Mouse (Mus musculus): ENCODE measurements around the gene Pecam1.
"Not testable (repeated sequence)": the region's sequence is repeated elsewhere in the genome, so short reads cannot be mapped to it uniquely, and the experiment has no call there.

Gene Pecam1

GRCm38 (mm10) chr11:106664691-106665090, 85.7 kb downstream of the Pecam1 start:
- DNase-seq: no peak

DNA sequence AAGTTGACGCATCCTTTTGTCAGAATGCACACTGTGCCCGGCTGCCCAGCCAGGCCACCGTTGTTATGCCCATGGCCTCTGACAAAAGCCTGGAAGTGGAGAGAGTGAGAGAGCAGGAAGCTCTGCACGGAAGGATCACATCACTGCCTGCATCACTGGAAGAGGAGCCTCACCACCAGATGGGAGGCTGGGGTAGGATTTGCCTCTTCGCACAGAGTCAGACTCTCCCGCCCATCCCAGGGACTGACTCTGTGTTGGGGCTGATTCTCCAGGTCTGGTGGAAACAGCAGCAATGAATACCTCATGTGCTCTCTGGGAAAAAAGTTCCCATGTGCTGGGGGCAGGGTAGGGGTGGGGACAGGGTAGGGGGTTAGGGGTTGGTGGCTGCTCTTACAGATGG, 86.6 kb downstream of the Pecam1 start:
- DNase-seq: no peak

- no peak for DNase-seq
Measured at GRCm38 (mm10) chr11:106662634-106663407, 87.6 kb downstream of the Pecam1 start.

DNA sequence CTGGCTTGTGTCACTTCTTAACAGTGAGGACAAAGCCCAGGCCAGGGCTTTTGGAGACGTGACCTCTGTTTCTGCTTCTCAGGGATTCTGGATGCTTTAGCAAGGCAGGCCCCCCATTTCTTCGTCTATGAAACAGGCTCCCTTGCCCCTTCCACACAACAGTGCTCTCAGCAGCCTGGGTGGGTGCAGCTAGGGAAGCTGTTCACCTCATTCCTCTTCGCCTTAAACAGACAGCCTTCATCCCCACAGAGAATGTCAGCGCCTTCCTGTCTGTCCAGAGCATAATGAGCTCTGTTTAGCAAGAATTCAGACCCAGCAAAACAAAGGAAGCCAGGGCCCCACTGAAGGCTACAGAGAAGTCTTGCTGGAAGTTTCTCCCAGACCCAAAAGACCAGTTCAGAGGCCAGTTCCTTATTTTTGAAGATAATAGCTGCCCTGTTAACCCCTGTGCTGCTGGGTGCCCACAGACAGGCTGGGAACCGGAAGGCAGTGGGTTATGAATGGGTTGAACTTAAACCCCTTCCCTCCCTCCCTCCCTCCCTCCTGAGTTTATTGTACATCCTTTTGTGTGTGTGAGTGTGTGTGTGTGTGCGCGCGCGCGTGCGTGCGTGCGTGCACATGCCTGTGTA, 89.9 kb downstream of the Pecam1 start:
- peak; percentile 46 for DNase-seq

- DNase-seq: no peak
Measured at GRCm38 (mm10) chr11:106659598-106660295, 90.7 kb downstream of the Pecam1 start.

DNA sequence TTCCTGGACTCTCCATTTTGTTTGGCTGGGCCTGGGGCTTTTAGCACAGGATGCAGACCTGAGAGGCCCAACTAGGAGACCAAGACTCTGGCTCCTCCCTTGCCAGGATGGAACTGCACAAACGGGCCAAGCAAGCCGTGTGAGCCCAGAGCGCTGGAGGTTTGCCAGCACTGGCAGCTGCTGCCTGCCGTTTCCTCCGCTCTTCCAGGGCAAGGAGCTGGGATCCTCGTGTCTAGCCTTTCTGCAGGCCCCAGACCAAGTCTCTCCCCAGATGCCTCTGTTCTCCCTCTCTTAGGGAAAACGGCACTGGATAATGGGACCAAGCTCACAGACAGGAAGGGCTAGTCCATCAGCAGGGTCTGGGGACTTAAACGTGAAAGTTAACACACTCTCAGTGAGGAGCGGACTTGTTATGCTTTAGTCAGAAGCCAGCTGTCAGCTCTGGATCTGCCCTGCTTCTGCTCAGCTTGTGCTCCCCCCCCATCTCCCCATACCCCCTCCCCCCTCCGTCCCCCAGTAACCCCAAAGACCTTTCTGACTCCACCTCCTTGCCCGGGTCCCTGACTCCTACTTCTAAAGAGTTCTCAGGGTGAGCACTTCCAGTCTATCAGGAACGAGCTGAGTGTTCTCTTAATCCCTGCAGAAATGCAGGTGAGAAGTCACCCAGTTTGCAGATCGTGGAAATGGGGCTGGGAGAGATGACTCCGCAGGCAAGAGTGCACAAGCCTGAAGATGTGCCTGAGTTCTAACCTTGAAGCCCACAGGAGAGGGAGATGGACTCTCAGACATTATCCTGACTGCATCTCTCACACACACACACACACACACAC, 92.2 kb downstream of the Pecam1 start:
- peak; percentile 58 for DNase-seq

GRCm38 (mm10) chr11:106656896-106657498, 93.4 kb downstream of the Pecam1 start:
- not testable (repeated sequence) for DNase-seq

- peak; percentile 89 for DNase-seq
Measured at GRCm38 (mm10) chr11:106648347-106648746, 102.1 kb downstream of the Pecam1 start.

DNA sequence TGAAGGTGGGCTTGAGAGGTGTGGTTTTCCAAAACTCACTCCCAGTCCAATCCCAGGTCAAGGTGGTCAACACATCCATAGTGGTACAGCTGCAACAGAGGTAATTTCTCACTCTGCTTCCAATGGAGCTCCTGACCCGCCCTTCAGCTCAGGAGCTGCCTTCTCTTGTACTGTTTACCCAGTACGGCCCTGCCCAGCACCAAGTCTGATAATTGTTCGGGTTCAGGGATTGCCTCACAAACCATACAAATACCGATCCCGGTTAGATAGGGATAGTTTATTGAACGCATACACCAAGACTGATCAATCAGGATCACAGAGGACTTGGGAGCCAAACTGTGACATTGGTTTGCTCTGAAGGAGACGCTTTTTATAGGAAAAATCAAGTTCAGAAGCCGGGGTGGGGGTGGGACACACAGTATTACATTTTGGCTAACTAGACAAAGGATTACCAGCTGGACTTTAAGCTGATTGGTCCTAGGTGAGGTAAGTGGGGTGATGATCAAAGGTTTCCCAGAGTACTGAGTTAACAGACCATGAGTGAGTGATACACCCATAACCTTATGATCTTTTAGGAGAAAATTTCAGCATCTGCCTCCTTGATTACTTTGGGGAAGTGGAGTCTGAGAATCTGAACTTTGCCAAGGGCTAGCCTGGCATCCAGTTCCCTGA, 107.3 kb downstream of the Pecam1 start:
- DNase-seq: no peak

- DNase-seq: no peak
Measured at GRCm38 (mm10) chr11:106641580-106641979, 108.8 kb downstream of the Pecam1 start.

GRCm38 (mm10) chr11:106640059-106640458, 110.4 kb downstream of the Pecam1 start:
- DNase-seq: no peak

- DNase-seq: no peak
Measured at GRCm38 (mm10) chr11:106639356-106639692, 111.1 kb downstream of the Pecam1 start.

GRCm38 (mm10) chr11:106638551-106639355, 111.7 kb downstream of the Pecam1 start:
- DNase-seq: no peak

GRCm38 (mm10) chr11:106637754-106638153, 112.7 kb downstream of the Pecam1 start:
- no peak for DNase-seq

GRCm38 (mm10) chr11:106635946-106636345, 114.5 kb downstream of the Pecam1 start:
- no peak for DNase-seq

DNA sequence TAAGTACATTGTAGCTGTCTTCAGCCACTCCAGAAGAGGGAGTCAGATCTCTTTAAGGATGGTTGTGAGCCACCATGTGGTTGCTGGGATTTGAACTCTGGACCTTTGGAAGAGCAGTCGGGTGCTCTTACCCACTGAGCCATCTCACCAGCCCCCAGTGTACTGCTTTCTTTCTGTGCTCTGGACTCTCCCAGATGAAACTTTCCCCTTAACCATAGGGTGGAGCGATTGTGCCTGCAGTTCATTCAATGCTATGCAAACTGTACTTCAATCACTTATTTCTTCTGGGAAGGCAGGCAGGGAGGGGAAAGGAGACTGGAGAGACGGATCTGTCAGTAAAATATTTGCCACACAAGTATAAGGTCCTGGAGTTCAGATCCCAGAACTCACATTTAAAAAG, 116.3 kb downstream of the Pecam1 start:
- DNase-seq: not testable (repeated sequence)

GRCm38 (mm10) chr11:106633456-106633855, 117.0 kb downstream of the Pecam1 start:
- no peak for DNase-seq

- DNase-seq: peak; percentile 90
Measured at GRCm38 (mm10) chr11:106627692-106628091, 122.7 kb downstream of the Pecam1 start.

DNA sequence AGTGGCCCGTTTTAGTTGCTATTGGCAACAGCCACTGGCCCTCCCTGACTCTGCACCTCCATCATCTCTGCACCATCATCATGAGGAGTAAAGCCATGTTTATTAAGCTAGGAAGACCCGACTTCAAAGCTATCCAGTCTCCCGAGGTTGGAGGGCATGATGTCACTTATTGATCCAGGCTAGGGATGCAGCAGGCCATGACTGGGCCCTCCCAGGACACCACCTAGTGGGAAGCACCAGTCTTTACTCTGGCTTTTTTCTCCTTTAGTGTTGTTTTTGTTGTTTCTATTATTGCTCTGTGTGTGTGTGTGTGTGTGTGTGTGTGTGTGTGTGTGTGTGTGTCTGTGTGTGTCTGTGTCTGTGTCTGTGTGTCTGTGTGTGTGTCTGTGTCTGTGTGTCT, 124.9 kb downstream of the Pecam1 start:
- no peak for DNase-seq

GRCm38 (mm10) chr11:106623629-106624028, 126.8 kb downstream of the Pecam1 start:
- no peak for DNase-seq

GRCm38 (mm10) chr11:106622056-106622455, 128.4 kb downstream of the Pecam1 start:
- no peak for DNase-seq

All from thymus, postnatal 4 days (tissue).